Mouse (Mus musculus): ENCODE results near the gene Gm21988.

DNA sequence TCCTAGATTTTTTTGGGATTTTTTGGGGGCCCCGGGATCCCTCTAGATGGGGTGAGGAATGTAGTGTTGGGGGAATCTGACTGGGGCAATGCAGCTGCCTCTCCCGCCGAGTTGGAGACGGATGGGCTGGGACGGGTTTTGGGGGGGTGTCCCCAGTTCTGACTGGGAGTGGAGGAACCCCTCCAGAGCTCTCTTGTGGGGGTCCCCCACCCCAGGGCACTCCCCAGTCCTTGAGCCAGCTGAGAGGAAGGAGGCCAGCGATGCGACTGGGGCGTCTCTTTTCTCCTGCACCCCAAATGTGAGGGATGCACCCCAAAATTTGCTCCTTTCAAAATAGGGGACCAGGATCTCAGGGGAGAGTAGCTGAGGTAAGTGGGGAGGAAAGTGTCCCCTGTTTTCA, 6.6 kb downstream of the Gm21988 start:
- no peak for TF ChIP-seq CTCF (IDR thresholded peaks at IDR 0.05)
- no peak for TF ChIP-seq EP300 (IDR thresholded peaks at IDR 0.05)
